Mouse (Mus musculus) myocyte (in vitro differentiated cells): ENCODE results near the gene Cdkn2aipnl.

Source experiments
- E2F4 ChIP-seq: IDR thresholded peaks from one replicate; pipeline ENCODE4 v1.6.1; 2011; ENCODE audit warnings: mild to moderate bottlenecking, control low read depth, moderate library complexity; ENCODE audit not compliant: insufficient read depth
- MYOG ChIP-seq, 3 experiments: IDR thresholded peaks; one replicate each; pipeline ENCODE4 v1.6.1; 2011; ENCODE audit warnings: control low read depth in 2 of 3, low read depth in 2 of 3, mild to moderate bottlenecking in 2 of 3; ENCODE audit not compliant: insufficient read length in 2 of 3, control insufficient read depth in 1 of 3, insufficient read depth in 1 of 3
- POLR2A ChIP-seq: IDR thresholded peaks from one replicate; pipeline ENCODE4 v1.6.1; 2011; ENCODE audit warnings: low read depth, mild to moderate bottlenecking, control low read depth, moderate library complexity; ENCODE audit not compliant: insufficient read length
- POLR2AphosphoS2 ChIP-seq: IDR thresholded peaks from one replicate; pipeline ENCODE4 v1.6.1; 2011; ENCODE audit warnings: low read depth, control low read depth; ENCODE audit not compliant: insufficient read length
- USF1 ChIP-seq: IDR thresholded peaks from one replicate; pipeline ENCODE4 v1.6.1; 2011; ENCODE audit warnings: low read depth, mild to moderate bottlenecking, control low read depth, moderate library complexity

GRCm38 (mm10) chr11:51951861-51952420, 15.5 kb upstream of the Cdkn2aipnl start:
- TF ChIP-seq POLR2A (no peak), POLR2AphosphoS2 (no peak), E2F4 (no peak), MYOG (IDR thresholded peaks at IDR 0.05; ENCODE audit: control insufficient read depth in 1 of 3, insufficient read depth in 1 of 3, insufficient read length in 2 of 3, low read depth in 2 of 3) (no peak), USF1 (no peak)
